Mouse (Mus musculus) E14TG2a.4 (cell line): ENCODE data around the gene Cdhr1.

Experiments used
- CTCF ChIP-seq: conservative IDR thresholded peaks from 2 replicates; pipeline ENCODE4 v1.5.1; 2014; ENCODE audit warnings: low read length
- NANOG ChIP-seq: IDR thresholded peaks from 2 replicates; pipeline ENCODE4 v1.6.1; 2014; ENCODE audit warnings: borderline replicate concordance, low read length, mixed read lengths

- no peak for TF ChIP-seq CTCF
- TF ChIP-seq NANOG, result no peak
These were observed 11.3 kb upstream of the Cdhr1 start for GRCm38 (mm10) chr14:37109460-37109859.
